Mouse (Mus musculus) cerebellum, postnatal 25 days (tissue): Measurements from ENCODE around the gene Cs.
A peak's percentile ranks its signal among the peaks of the same experiment; 100 is the strongest.

Experiments used
- DNase-seq, 2 experiments: peaks; one replicate each; pipeline ENCODE4 v3.0.0; 2021; ENCODE audit warnings: mixed read lengths in 2 of 2

Gene Cs

GRCm38 (mm10) chr10:128411211-128412054, 73.9 kb downstream of the Cs start, which contains the start of the genes Nabp2 and Rnf41:
Gene Nabp2, minus strand, starts transcription at chr10:128411492.
Gene Rnf41, plus strand, starts transcription at chr10:128411657.
- peak; percentile 95 to 96 for DNase-seq

GRCm38 (mm10) chr10:128412055-128412381, 74.5 kb downstream of the Cs start:
- DNase-seq: peak in 1 of 2 experiments; percentile 53
